Mouse (Mus musculus): ENCODE results near the gene Syp. TPM values are rescaled to one million over a fixed set of nuclear protein-coding genes. Genes with fewer than 3 reads are reported as not detected.

Gene Syp
- polyA plus RNA-seq, 1 experiment from 2014 or later, result 5.5 TPM

DNA sequence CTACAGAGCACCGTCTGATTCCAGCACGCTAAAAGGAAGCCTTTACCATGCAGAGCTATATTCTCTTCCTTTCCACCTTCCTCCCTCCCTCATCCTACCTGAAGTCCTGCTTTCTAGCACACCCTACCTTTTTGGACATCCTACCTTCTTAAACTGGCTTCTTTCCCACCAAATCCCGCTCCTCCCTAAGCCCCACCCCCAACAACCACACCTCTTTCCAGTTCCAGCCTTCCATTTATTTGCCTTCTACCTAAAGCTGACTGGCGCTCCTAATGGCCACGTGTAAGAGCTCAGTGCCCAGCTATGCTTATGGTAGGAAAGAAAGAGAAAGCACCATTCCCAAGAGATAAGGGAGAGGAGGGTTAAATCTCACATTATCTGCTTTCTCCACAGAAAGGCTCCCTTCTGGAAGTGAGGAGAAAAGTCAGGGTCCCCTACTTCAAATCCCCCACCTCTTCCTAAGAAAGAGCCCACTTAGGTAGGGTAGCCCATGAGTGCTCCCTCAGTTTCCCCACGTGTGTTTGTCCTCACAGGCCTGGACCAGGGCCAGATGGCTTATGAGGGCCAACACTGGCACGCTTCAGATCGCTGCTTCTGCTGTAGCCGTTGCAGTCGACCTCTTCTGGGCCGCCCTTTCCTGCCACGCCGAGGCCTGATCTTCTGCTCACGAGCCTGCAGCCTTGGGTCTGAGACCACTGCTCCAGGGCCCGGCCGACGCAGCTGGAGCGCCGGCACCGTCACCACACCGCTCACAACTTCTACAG lies 27.6 kb downstream of the Syp start:
- no peak overlapping the region for H3K9ac ChIP-seq
- no peak overlapping the region for H3K4me3 ChIP-seq (replicated peaks)
- H3K4me2 ChIP-seq, result no peak overlapping the region
- H3K4me1 ChIP-seq, result no peaks in the 10 kb centered on the region
- no peak for ATAC-seq (replicated peaks; ENCODE audit: low FRiP score)
- H3K36me3 ChIP-seq, result peaks cover 41% of the 10 kb centered on the region
- no peak overlapping the region for H3K27ac ChIP-seq
- no peaks in the 10 kb centered on the region for H3K9me3 ChIP-seq (replicated peaks)
- 73% methylated on average over 21 of the region's 21 CpGs for WGBS
- H3K27me3 ChIP-seq, result no peaks in the 10 kb centered on the region

DNA sequence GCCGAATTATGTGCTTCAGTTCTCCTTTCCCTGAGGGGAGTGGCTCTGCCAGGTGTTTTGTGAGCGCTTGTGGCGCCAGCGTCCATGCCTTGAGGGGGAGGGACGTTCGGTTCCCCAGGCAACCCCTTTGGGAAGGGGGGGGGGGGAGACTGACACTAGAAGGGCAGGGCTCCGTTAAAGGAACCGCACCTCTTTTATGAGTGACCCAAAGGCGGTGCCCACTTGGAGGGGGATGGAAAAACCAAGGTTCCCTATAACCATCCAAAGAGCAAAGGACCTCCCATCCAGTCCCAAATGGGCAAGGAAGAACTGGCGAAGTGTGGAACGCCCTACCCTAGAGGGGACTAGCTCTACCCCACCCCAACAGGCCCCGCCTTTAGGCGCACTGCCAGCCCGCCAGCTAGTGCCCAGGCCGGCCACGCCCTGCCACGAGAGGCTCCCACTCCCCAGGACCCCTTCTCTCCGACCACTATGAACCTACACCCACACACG lies 32.2 kb downstream of the Syp start:
- H3K4me1 ChIP-seq, result peaks cover 27% of the 10 kb centered on the region
- H3K4me3 ChIP-seq (replicated peaks), result peak overlapping the region; percentile 53
- peaks cover 25% of the 10 kb centered on the region for H3K36me3 ChIP-seq
- 20% methylated on average over 17 of the region's 19 CpGs for WGBS
- peak overlapping the region; percentile 91 for H3K27ac ChIP-seq
- no peaks in the 10 kb centered on the region for H3K27me3 ChIP-seq
- no peaks in the 10 kb centered on the region for H3K9me3 ChIP-seq (replicated peaks)
- H3K4me2 ChIP-seq, result peak overlapping the region; percentile 62
- H3K9ac ChIP-seq, result peak overlapping the region; percentile 52
- peak; percentile 79 for ATAC-seq (replicated peaks; ENCODE audit: low FRiP score)

DNA sequence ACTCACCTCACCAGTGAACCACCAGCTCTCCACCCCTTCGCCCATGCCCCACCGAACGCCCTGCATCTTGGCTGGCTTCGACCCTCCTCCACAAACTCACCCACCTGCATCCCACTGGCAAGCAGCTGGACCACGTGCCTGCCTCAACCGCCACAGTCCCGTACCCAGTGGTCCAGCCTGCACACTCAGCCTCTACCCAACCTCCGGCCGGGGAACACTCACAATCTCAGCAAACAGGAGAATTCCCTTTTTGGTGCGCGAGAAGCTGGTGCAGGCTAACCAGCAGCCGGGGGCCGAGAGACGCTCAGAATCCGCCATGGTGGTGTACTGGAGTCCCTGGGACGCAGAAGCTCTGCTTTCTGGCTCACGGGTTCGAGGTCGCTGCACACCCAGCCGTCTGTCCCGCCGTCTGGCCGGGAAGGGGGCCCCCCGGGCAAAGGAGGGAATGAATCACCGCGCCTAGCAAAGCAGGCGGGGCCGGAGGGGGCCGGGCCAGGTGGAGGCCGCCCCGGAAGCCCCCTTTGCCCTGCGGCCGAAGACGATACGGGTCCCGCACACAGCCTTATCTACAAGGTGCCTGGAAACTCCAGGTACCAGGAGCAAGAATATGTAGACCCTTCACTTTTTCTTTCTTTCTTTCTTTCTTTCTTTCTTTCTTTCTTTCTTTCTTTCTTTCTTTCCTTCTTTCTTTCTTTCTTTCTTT lies 32.8 kb downstream of the Syp start, which contains the start of gene Plp2:
Gene Plp2, minus strand, starts transcription at position 470 of the 703 bp plus-strand sequence.
- H3K36me3 ChIP-seq, result peaks cover 23% of the 10 kb centered on the region
- H3K4me3 ChIP-seq (replicated peaks), result peak within 1 kb of the TSS; percentile 53
- peak within 1 kb of the TSS; percentile 91 for H3K27ac ChIP-seq
- H3K4me1 ChIP-seq, result peaks cover 27% of the 10 kb centered on the region
- H3K9me3 ChIP-seq (replicated peaks), result no peaks in the 10 kb centered on the region
- WGBS, result 23% methylated on average over 35 of the region's 36 CpGs
- peak within 1 kb of the TSS; percentile 52 for H3K9ac ChIP-seq
- ATAC-seq (replicated peaks; ENCODE audit: low FRiP score), result peak; percentile 40
- H3K4me2 ChIP-seq, result peak within 1 kb of the TSS; percentile 62
- H3K27me3 ChIP-seq, result no peaks in the 10 kb centered on the region

DNA sequence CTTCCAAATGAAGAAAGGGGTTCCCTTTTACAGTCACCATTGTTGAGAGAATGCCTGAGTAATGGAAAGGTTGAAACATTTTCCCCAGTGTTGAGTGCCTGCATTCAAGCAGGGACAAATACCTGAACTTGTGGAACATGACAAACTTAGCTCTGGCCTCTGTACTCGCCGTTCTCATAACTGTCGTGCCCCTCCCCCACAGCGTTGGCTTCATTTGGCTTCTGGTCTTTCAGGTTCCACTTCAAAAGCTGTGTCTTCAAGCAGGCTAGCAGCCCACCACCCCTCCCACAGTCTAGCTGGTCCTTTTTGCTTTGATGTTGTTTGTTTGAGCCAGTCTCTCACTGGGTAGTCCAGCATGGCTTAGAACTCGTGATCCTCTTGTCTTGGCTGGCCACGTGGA lies 34.5 kb downstream of the Syp start:
- Histone ChIP-seq H3K27me3 (no peaks in the 10 kb centered on the region), H3K36me3 (0 out of 2 replicates have a peak, but pooled peaks cover 7% of the 10 kb centered on the region), H3K4me2 (no peak overlapping the region), H3K4me1 (peaks cover 27% of the 10 kb centered on the region), H3K9ac (no peak overlapping the region), H3K27ac (0 out of 2 replicates have a peak overlapping the region, but pooled peaks have one; percentile 87), H3K4me3 (replicated peaks) (no peak overlapping the region), H3K9me3 (replicated peaks) (no peaks in the 10 kb centered on the region)
- 38% methylated on average over 6 of the region's 6 CpGs for WGBS
- ATAC-seq (replicated peaks; ENCODE audit: low FRiP score), result no peak

DNA sequence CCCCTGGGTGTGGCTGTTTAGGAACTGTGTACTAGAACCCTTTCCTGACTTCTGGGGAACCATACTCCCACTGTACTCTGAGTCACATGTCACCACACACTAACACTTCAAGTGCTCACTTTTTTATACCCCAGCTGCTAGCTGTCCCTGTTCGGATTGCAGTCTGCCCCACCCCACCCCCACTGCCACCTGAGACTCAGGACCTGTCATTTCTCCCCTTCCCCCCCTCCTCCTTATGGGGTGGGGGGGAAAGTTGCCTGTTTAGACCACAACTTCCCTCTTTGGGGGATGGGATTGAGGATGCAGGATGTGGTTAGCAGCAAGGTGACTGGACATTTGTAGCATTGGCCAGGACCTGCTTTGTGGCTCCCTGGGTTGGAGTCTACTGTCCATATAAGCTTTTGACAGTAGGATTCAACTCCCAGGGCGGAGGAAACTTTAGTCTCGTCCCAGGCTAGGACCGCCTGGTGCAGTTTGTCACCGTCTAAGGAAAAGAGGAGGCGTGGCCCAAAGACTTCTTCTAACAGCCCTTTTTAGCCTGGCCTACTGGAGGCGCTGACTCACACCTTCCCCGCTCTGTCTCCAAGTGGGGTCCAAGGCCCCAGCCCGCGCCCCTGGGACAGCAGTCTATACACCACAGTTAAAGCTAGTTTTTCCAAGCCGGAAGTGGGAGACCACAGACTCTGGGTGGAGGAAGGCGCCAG lies 35.5 kb downstream of the Syp start:
- H3K9ac ChIP-seq, result no peak overlapping the region
- no peaks in the 10 kb centered on the region for H3K27me3 ChIP-seq
- peak overlapping the region; percentile 87 for H3K27ac ChIP-seq
- WGBS, result 26% methylated on average over 12 of the region's 12 CpGs
- H3K4me2 ChIP-seq, result peak overlapping the region; percentile 61
- H3K9me3 ChIP-seq (replicated peaks), result no peaks in the 10 kb centered on the region
- H3K4me1 ChIP-seq, result peaks cover 27% of the 10 kb centered on the region
- ATAC-seq (replicated peaks; ENCODE audit: low FRiP score), result peak; percentile 27
- H3K36me3 ChIP-seq, result 0 out of 2 replicates have a peak, but pooled peaks cover 5% of the 10 kb centered on the region
- H3K4me3 ChIP-seq (replicated peaks), result peak overlapping the region; percentile 32

DNA sequence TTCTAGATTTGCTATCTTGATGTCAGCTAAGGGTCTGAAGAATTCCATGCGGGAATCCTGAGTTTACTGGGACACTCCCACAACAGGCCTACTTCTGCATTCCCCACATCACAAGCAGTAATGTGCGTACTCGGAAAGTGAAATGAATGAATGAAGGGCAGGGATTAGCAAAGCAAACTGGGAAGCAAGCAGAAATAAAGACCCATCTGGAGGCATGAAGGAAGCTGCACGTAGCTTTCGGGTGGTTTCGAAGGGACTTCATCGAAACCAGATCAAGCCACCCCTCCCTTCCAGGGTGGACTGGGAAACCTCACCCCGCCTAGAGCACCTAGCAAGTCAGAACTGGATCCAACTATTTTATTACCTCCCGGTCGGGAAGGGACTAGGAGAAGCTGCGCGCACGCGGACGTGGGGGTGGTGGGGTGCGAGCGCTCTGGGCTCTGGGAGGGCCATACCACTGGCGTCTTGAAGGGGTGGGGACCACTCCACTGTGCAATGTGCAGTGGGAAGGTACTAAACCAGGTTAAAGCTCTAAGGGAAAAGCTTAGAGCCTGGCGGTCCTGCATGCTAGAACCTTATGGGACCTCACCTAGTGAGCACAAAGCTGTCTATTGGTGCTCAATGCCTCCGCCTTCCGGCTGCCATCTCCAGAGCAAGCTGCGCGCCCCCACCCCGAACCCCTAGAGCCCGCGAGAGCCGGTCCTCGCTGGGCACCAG lies 36.2 kb downstream of the Syp start:
- H3K27me3 ChIP-seq, result no peaks in the 10 kb centered on the region
- WGBS, result 29% methylated on average over 28 of the region's 28 CpGs
- H3K27ac ChIP-seq, result peak overlapping the region; percentile 87
- H3K36me3 ChIP-seq, result no peaks in the 10 kb centered on the region
- H3K4me3 ChIP-seq (replicated peaks), result peak overlapping the region; percentile 32
- H3K4me1 ChIP-seq, result peaks cover 27% of the 10 kb centered on the region
- H3K9me3 ChIP-seq (replicated peaks), result no peaks in the 10 kb centered on the region
- H3K4me2 ChIP-seq, result peak overlapping the region; percentile 61
- ATAC-seq (replicated peaks; ENCODE audit: low FRiP score), result peak; percentile 44
- peak overlapping the region; percentile 26; the same call in 1 of the 2 replicates for H3K9ac ChIP-seq

DNA sequence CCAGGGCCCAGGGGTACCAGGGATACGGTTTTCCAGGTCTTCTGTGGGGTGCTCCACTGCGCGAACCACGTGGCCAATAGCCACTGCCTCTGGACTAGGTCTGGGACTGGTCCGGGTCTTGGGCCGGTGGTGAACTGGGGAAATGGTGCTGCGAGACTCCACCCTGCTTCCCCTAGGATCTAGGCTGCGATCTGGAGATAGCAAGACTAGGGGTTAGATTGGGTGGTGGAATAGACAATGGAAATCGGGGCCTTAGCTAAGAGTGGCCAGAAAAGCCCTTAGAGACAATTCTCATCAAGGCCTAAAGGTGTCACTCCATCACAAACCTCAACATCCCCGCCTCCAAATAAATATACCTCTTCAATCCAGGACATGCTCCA lies 36.7 kb downstream of the Syp start:
- ATAC-seq (replicated peaks; ENCODE audit: low FRiP score), result no peak
- peak overlapping the region; percentile 32 for H3K4me3 ChIP-seq (replicated peaks)
- peak overlapping the region; percentile 61 for H3K4me2 ChIP-seq
- peak overlapping the region; percentile 87 for H3K27ac ChIP-seq
- H3K9me3 ChIP-seq (replicated peaks), result no peaks in the 10 kb centered on the region
- no peaks in the 10 kb centered on the region for H3K36me3 ChIP-seq
- no peaks in the 10 kb centered on the region for H3K27me3 ChIP-seq
- H3K4me1 ChIP-seq, result peaks cover 27% of the 10 kb centered on the region
- peak overlapping the region; percentile 26; the same call in 1 of the 2 replicates for H3K9ac ChIP-seq
- 36% methylated on average over 10 of the region's 10 CpGs for WGBS

DNA sequence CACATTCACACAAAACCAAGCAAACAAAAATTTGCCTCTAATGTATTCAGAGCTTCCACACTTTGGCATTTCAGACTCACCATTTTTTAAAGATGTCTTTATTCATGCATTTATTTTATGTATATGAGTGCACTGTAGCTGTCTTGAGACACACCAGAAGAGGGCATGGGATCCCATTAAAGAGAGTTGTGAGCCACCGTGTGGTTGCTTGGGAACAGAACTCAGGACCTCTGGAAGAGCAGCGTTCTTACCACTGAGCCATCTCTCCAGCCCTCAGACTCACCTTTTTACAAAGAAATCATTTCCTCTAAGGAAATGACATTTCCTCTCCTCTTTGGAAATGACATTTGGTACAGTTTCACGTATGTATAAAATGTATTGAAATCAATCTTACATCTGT lies 40.7 kb downstream of the Syp start:
- ATAC-seq (replicated peaks; ENCODE audit: low FRiP score), result no peak
- Histone ChIP-seq H3K27me3 (no peaks in the 10 kb centered on the region), H3K9ac (no peak overlapping the region), H3K9me3 (replicated peaks) (no peaks in the 10 kb centered on the region), H3K36me3 (no peaks in the 10 kb centered on the region), H3K4me2 (peak overlapping the region; percentile 59; the same call in 1 of the 2 replicates), H3K27ac (no peak overlapping the region), H3K4me3 (replicated peaks) (no peak overlapping the region), H3K4me1 (peaks cover 11% of the 10 kb centered on the region)
- 48% methylated on average over 3 of the region's 3 CpGs for WGBS

DNA sequence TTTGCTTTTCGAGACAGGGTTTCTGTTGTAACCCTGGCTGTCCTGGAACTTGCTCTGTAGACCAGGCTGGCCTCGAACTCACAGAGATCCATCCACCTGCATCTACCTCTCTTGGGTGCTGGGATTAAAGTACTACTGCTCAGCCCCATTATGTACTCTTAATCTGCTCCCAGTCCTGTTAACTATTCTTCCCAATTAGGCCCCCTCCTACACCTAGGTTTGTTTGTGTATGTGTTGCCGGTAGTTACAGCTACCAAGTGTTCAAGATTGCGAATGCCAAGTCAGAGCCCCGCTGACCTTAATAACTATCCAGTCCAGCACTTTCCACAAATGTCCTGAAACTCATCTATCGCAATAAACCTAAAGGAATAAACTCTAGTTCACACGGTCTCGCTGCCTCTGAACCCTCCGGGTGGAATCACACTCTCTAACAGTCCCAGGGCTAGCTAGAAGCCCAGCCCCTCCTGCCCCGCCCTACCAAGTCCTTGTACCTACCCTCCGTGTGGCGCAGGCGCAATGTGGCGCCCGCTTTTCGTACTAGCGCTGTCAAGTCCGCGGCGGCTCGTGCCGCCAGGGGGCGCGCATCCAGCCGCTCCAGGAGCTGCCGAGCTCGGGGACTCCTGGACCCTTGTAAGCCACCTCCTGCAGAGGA lies 41.3 kb downstream of the Syp start:
- H3K4me1 ChIP-seq, result peaks cover 5% of the 10 kb centered on the region; the same call in 1 of the 2 replicates

DNA sequence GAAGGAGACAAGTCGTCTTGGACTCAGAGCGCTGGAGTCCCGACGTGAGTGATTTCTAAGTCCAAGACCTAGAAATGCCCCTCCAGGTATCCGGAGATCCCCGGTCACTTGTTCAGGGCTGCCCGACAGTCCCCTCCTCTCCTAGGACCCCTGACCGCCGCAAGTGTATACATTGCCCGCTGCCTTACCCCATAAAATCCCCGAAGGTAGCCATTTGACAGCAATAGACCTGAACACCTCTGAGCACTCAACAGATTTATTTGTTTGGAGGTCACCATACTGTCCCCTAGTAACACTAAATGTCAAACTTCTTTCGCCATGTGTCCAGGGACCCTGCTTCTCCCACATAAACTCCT lies 41.8 kb downstream of the Syp start:
- Histone ChIP-seq H3K4me3 (replicated peaks) (peak overlapping the region; percentile 36), H3K4me2 (peak overlapping the region; percentile 59), H3K9ac (no peak overlapping the region), H3K4me1 (peaks cover under 1% of the 10 kb centered on the region; the same call in 1 of the 2 replicates), H3K27ac (no peak overlapping the region), H3K27me3 (no peaks in the 10 kb centered on the region), H3K9me3 (replicated peaks) (no peaks in the 10 kb centered on the region), H3K36me3 (no peaks in the 10 kb centered on the region)
- WGBS, result 18% methylated on average over 12 of the region's 12 CpGs
- ATAC-seq (replicated peaks; ENCODE audit: low FRiP score), result peak; percentile 47

More for the DNA sequence above, 41.3 kb downstream of the Syp start:
- 14% methylated on average over 27 of the region's 27 CpGs for WGBS
- H3K36me3 ChIP-seq, result no peaks in the 10 kb centered on the region
- H3K4me3 ChIP-seq (replicated peaks), result peak overlapping the region; percentile 36
- no peaks in the 10 kb centered on the region for H3K27me3 ChIP-seq
- peak overlapping the region; percentile 59 for H3K4me2 ChIP-seq
- H3K9me3 ChIP-seq (replicated peaks), result no peaks in the 10 kb centered on the region
- peak; percentile 95 for ATAC-seq (replicated peaks; ENCODE audit: low FRiP score)
- no peak overlapping the region for H3K27ac ChIP-seq
- H3K9ac ChIP-seq, result no peak overlapping the region

DNA sequence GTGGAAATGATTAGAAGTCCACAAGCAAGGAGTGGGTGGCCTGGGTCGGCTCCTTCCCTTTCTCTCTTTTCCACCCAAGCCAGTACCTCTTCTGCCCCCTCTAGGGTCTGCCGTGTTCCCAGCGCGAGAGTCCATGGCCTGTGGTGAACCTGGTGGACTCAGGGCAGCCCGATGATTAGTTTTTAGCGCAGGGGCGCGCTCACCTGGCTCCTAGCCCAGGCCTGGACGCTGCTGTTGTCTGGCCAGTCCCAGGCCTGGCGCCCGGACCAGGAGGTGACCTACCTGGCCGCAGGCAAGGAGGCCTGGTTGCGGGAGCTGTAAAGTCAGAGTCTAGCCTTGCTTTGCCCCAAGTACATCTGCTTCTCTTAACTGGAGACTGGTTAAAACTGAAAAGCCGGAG lies 42.6 kb downstream of the Syp start, which contains the start of gene Magix:
Gene Magix, minus strand, starts transcription at position 388 of the 400 bp plus-strand sequence.
- WGBS, result 74% methylated on average over 14 of the region's 14 CpGs
- Histone ChIP-seq H3K9me3 (replicated peaks) (no peaks in the 10 kb centered on the region), H3K9ac (no peak within 1 kb of the TSS), H3K36me3 (no peaks in the 10 kb centered on the region), H3K27ac (no peak within 1 kb of the TSS), H3K4me3 (replicated peaks) (peak within 1 kb of the TSS; percentile 36), H3K4me1 (no peaks in the 10 kb centered on the region), H3K27me3 (no peaks in the 10 kb centered on the region), H3K4me2 (peak within 1 kb of the TSS; percentile 59)
- ATAC-seq (replicated peaks; ENCODE audit: low FRiP score), result no peak

Data from kidney, embryonic 15.5 days (tissue).